Mouse (Mus musculus) neural tube, embryonic 14.5 days (tissue): ENCODE measurements around the gene Ralgps1. TPM values are rescaled to one million over a fixed set of nuclear protein-coding genes. Genes with fewer than 3 reads are reported as not detected.

Source experiments
- ATAC-seq: fragments of 200-750 bp; cut with Nextera tagmentation; 2 replicates; pipeline ENCODE4 v1.8.0; 2017; ENCODE audit warnings: low read depth, mild to moderate bottlenecking, moderate TSS enrichment, moderate library complexity
- H3K27ac ChIP-seq: fragments of 300-500 bp; sonication (generic); 2 replicates; pipeline ENCODE4 v1.5.1; 2014; ENCODE audit warnings: low read depth, mild to moderate bottlenecking, control low read depth, low read length, moderate library complexity, mixed read lengths
- H3K27me3 ChIP-seq: fragments of 300-500 bp; sonication (generic); 2 replicates; pipeline ENCODE4 v1.6.1; 2014; ENCODE audit warnings: low read length; ENCODE audit not compliant: control insufficient read depth, insufficient read depth
- H3K36me3 ChIP-seq: fragments of 300-500 bp; sonication (generic); 2 replicates; pipeline ENCODE4 v1.6.1; 2014; ENCODE audit warnings: low read length, mixed read lengths; ENCODE audit not compliant: control insufficient read depth, insufficient read depth
- H3K4me1 ChIP-seq: fragments of 300-500 bp; sonication (generic); 2 replicates; pipeline ENCODE4 v1.6.1; 2014; ENCODE audit warnings: low read length; ENCODE audit not compliant: control insufficient read depth, insufficient read depth
- H3K4me2 ChIP-seq: fragments of 300-500 bp; sonication (generic); 2 replicates; pipeline ENCODE4 v1.6.1; 2014; ENCODE audit warnings: mild to moderate bottlenecking, low read depth, low read length, control low read depth
- H3K4me3 ChIP-seq: fragments of 300-500 bp; sonication (generic); 2 replicates; pipeline ENCODE4 v1.5.1; 2014; ENCODE audit warnings: low read depth, low read length, control low read depth, mixed read lengths
- H3K9ac ChIP-seq: fragments of 300-500 bp; sonication (generic); replicated peaks from 2 replicates; pipeline ENCODE4 v1.6.1; 2014; ENCODE audit warnings: low read depth, mild to moderate bottlenecking, control low read depth, low read length, mixed read lengths
- H3K9me3 ChIP-seq: fragments of 300-500 bp; sonication (generic); 2 replicates; pipeline ENCODE4 v1.6.1; 2016; ENCODE audit warnings: low read length; ENCODE audit not compliant: control insufficient read depth
- WGBS: fragments of 180-500 bp; shearing (Covaris S2); extraction: QIAGEN DNeasy Blood & Tissue Kit; methylation state at CpG from one replicate; pipeline ENCODE4 v1.1.7; 2014; 5-methylcytosine and 5-hydroxymethylcytosine counted together
- polyA plus RNA-seq: library from polyadenylated mRNA; unstranded; fragments of >200 nt; fragmentation: Nextera tagmentation; extraction: Ambion mirVana; gene quantifications from 2 replicates; pipeline ENCODE4 v1.2.1, GENCODE M21; 2014

Ralgps1 gene
- polyA plus RNA-seq, 1 experiment from 2014 or later = 67.3 TPM

DNA sequence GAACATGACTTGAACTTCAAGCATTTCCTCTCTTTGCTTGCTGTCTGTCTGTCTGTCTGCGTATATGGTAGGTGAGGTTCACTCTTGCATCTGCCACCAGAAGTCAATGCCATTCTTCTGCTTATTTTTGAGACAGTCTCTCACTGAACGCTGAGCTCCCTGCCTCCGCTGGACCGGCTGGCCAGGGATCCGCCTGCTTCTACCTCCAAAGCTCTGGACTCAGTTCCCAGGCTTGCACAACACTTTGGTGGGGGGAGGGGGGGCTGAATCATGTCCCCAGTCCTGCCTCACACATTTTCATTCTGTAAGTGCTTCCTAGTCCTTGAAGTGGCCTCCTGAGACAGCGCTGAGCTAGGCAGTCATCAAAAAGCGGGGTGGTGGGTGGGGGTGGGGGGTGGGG is 27.8 kb upstream of the Ralgps1 start:
- Histone ChIP-seq H3K36me3 (no peaks in the 10 kb centered on the region), H3K4me2 (no peak overlapping the region), H3K9ac (no peak overlapping the region), H3K4me1 (no peaks in the 10 kb centered on the region), H3K27ac (no peak overlapping the region), H3K27me3 (no peaks in the 10 kb centered on the region), H3K4me3 (no peak overlapping the region), H3K9me3 (no peaks in the 10 kb centered on the region)
- WGBS = 78% methylated on average over 7 of the region's 7 CpGs
- ATAC-seq = no peak

DNA sequence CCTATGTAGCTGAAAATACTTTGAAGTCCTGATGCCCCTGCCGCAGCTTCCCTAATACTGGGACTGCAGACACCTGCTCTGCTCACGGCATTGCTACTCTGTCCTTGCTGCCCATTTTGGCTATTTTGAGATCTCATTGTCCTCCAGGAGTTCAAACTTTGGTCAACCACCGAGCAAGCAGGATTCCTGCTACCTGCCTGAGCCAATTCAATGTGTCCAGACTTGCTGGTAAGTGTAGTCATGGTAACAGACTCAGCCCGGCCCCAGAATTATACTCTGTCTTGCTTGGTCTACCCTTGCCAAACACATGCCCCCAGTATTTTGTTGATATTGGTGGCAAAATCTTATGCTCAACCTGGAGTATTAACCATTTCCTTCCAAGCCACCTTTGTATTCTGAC is 25.8 kb upstream of the Ralgps1 start:
- ATAC-seq = no peak
- Histone ChIP-seq H3K27me3 (no peaks in the 10 kb centered on the region), H3K4me3 (no peak overlapping the region), H3K27ac (no peak overlapping the region), H3K36me3 (no peaks in the 10 kb centered on the region), H3K4me1 (no peaks in the 10 kb centered on the region), H3K9ac (no peak overlapping the region), H3K9me3 (no peaks in the 10 kb centered on the region), H3K4me2 (no peak overlapping the region)
- WGBS = 79% methylated on average over 4 of the region's 4 CpGs

DNA sequence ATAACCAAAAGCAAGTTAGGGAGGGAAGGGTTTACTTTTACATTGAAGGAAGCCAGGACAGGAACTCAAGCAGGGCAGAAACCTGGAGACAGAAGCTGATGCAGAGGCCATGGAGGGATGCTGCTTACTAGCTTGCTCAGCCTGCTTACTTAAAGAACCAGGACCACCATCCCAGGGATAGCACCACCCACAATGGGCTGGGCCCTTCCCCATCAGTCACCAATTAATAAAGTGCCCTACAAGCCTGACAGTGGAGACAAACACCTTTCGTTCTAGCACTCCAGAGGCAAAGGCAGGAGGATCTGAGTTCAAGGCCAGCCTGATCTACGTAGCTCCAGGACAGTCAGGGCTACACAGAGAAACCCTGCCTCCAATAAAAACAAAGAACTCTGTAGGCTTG is 23.8 kb upstream of the Ralgps1 start:
- Histone ChIP-seq H3K27ac (no peak overlapping the region), H3K9me3 (no peaks in the 10 kb centered on the region), H3K4me2 (no peak overlapping the region), H3K4me3 (no peak overlapping the region), H3K27me3 (no peaks in the 10 kb centered on the region), H3K36me3 (no peaks in the 10 kb centered on the region), H3K4me1 (no peaks in the 10 kb centered on the region), H3K9ac (no peak overlapping the region)
- 87% methylated on average over 2 of the region's 2 CpGs for WGBS
- no peak for ATAC-seq

DNA sequence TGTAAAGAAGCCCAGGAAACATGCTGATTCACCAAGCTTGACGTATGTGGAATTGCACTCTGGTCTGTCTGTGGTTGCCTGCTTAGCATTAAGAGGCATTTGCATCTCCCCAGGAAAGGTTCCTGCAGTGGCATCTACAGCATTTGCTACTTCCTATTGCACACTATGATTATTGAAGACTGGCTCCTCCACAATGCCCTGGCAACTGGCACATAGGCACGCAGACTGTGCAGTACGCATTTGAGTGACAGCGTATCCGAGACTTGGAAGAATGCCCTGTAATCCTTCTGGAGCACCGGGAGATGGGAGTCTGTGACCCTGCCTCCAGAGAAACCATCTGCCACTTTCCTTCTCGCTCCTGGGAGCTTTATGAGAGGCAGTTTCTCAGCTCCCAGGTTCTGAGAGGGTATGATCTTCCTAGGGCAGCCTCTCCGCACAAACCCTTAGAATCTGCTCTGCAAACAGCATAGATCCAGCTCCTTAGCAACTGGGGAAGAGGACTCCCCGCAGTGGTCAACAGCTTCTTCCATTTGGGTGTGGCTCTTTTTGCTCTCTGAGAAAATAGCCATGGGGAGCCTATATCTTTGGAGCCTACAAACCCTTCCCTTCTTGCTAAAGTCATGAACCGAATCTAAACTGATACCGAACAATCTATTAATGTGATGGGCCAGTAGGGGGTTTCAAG is 22.8 kb upstream of the Ralgps1 start:
- Histone ChIP-seq H3K36me3 (no peaks in the 10 kb centered on the region), H3K9ac (no peak overlapping the region), H3K4me3 (no peak overlapping the region), H3K27ac (no peak overlapping the region), H3K27me3 (no peaks in the 10 kb centered on the region), H3K4me2 (no peak overlapping the region), H3K4me1 (no peaks in the 10 kb centered on the region), H3K9me3 (no peaks in the 10 kb centered on the region)
- 64% methylated on average over 11 of the region's 11 CpGs for WGBS
- no peak for ATAC-seq

DNA sequence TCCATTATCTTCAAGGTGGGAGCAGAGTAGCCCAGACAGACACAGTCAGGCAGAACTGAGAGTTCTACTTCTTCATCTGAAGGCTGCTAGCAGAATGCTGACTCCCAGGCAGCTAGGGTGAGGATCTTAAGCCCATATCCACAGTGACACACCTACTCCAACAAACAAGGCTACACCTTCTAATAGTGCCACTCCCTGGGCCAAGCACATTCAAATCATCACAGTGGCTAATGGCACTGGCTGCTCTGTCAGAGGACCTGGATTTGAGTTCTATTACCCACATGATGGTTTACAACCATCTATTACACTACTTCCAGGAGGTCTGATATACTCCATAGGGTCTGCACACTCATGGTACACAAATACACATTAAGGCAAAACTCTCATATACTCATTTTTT is 21.7 kb upstream of the Ralgps1 start:
- no peak overlapping the region for H3K27ac ChIP-seq
- no peak for ATAC-seq
- H3K36me3 ChIP-seq = no peaks in the 10 kb centered on the region
- H3K9ac ChIP-seq = no peak overlapping the region
- no peaks in the 10 kb centered on the region for H3K4me1 ChIP-seq
- no peak overlapping the region for H3K4me2 ChIP-seq
- no peaks in the 10 kb centered on the region for H3K9me3 ChIP-seq
- H3K4me3 ChIP-seq = no peak overlapping the region
- no peaks in the 10 kb centered on the region for H3K27me3 ChIP-seq

DNA sequence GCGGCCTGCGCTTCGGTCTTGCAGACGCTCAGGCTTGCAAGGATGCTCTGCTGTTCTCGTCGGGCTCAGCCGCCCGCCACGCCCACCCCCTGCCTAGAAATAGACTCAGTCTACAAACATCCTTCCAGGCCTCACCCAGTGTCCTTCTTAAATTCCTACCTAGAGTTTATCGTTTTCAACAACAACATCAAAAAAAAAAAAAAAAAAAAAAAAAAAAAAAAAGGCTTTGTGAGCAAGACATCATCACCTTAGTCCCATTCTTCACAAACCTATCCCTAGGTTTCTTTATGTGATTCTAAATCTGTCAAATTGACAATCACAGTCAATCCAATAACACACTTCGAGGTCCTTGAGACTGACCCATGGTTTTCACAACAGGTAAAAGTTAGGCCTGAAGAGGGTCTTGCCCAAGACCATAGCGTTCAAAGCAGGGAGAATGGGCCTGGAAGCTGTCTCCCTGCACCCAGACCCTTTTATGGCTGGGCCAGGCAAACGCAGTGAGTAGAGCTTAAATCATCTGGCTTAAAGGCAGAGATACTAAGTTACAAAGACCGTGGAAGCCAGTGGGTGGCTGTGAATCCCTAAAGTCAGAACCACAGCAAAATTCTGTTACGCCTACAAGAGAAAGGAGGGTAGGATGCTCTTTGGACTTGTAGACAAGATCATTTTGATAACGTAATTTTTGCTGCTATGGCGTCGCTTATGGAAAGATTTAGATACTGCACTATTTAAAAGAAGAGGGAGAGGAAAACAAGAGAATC is 542 bp upstream of the Ralgps1 start:
- peak overlapping the region; percentile 65; the same call in 1 of the 2 replicates for H3K4me3 ChIP-seq
- no peaks in the 10 kb centered on the region for H3K9me3 ChIP-seq
- H3K27me3 ChIP-seq = no peaks in the 10 kb centered on the region
- WGBS = 28% methylated on average over 18 of the region's 18 CpGs
- no peak for ATAC-seq
- peak overlapping the region; percentile 99; the same call in 1 of the 2 replicates for H3K27ac ChIP-seq
- peaks cover 5% of the 10 kb centered on the region; the same call in 1 of the 2 replicates for H3K4me1 ChIP-seq
- no peaks in the 10 kb centered on the region for H3K36me3 ChIP-seq
- H3K9ac ChIP-seq = no peak overlapping the region
- H3K4me2 ChIP-seq = peak overlapping the region; percentile 35; the same call in 1 of the 2 replicates

DNA sequence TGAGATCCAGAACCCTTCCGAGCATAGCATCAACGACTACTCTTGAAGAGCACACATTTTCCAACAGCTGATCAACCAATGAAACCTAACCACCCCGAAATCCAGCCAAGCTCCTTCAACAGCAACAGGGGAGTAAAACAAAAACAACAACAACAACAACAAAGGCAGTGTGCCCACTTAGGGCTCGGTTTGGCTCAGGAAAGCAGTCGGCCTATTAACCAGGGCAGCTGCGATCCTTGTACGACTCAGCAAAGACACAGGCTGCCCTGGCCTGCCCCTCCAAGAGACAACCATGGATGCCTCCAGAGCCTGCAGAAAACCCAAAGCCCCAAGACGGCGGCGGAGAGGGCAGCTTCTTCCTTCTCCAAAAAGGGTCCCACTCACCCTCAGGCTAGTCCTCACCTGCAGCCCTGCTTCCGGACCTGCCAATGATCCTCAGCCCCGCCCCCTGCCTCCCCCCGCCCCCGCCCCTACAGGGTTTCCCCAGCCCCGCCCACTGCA is 960 bp downstream of the Ralgps1 start:
- H3K4me2 ChIP-seq = peak overlapping the region; percentile 66
- H3K9me3 ChIP-seq = no peaks in the 10 kb centered on the region
- H3K27ac ChIP-seq = peak overlapping the region; percentile 99
- peaks cover 19% of the 10 kb centered on the region; the same call in 1 of the 2 replicates for H3K4me1 ChIP-seq
- 8% methylated on average over 15 of the region's 15 CpGs for WGBS
- ATAC-seq = peak; percentile 9; the same call in 1 of the 2 replicates
- H3K27me3 ChIP-seq = no peaks in the 10 kb centered on the region
- H3K36me3 ChIP-seq = no peaks in the 10 kb centered on the region
- peak overlapping the region; percentile 76 for H3K9ac ChIP-seq
- H3K4me3 ChIP-seq = peak overlapping the region; percentile 65

DNA sequence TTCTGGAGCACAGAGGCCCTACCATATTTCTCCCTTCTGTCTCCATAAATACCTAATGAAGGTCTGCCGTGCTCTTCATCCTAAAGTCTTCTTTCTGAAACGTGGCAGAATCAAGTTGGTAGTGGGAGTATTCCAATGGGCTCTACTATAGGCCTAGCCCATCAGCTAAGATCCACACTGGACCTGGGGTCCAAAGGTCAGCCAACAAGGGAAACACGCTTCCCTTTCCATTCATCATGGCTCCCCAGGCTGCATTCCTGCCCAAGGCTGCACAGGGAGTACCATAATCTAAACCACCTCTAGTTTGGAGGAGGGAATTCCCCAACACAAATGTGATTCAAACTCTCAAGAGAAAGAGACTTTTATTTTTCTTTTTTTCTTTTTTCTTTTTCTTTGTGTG is 1.8 kb downstream of the Ralgps1 start:
- peaks cover 19% of the 10 kb centered on the region; the same call in 1 of the 2 replicates for H3K4me1 ChIP-seq
- WGBS = 66% methylated on average over 3 of the region's 3 CpGs
- no peak overlapping the region for H3K4me2 ChIP-seq

DNA sequence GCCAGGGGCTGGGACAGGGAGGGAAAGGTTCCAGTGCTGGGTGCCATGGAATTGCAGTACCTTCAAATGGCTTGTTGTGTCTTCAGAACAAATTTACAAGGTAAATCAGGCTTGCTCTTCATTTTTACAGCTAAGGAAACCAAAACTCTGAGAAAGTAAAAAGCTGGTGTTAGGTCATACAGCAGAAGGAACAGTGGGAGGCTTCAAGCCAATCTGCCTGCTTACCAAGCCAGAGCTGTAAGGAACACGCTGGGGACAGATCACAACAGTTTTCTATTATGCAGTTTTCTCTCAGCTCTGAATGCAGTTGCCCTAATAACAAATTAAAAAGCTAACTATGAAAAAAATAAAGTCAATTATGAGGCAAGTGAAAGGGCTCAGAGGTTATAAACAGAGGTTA is 2.8 kb downstream of the Ralgps1 start:
- H3K9me3 ChIP-seq = no peaks in the 10 kb centered on the region
- no peaks in the 10 kb centered on the region for H3K36me3 ChIP-seq
- peaks cover 19% of the 10 kb centered on the region; the same call in 1 of the 2 replicates for H3K4me1 ChIP-seq
- H3K4me2 ChIP-seq = no peak overlapping the region
- ATAC-seq = no peak
- no peak overlapping the region for H3K4me3 ChIP-seq
- H3K9ac ChIP-seq = no peak overlapping the region
- WGBS = 83% methylated on average over 1 of the region's 1 CpGs
- H3K27me3 ChIP-seq = no peaks in the 10 kb centered on the region
- no peak overlapping the region for H3K27ac ChIP-seq

More for the DNA sequence above, 1.8 kb downstream of the Ralgps1 start:
- ATAC-seq = no peak
- H3K27me3 ChIP-seq = no peaks in the 10 kb centered on the region
- H3K9me3 ChIP-seq = no peaks in the 10 kb centered on the region
- no peak overlapping the region for H3K27ac ChIP-seq
- no peak overlapping the region for H3K4me3 ChIP-seq
- H3K36me3 ChIP-seq = no peaks in the 10 kb centered on the region
- no peak overlapping the region for H3K9ac ChIP-seq
